Mouse (Mus musculus) E14TG2a.4 (cell line): ENCODE results near the gene Gm867.

ENCODE experiments used
- CTCF ChIP-seq: conservative IDR thresholded peaks from 2 replicates; pipeline ENCODE4 v1.5.1; 2014; ENCODE audit warnings: low read length
- POU5F1 ChIP-seq: IDR thresholded peaks from 2 replicates; pipeline ENCODE4 v1.6.1; 2014; ENCODE audit warnings: low read length, borderline replicate concordance

- TF ChIP-seq CTCF (no peak), POU5F1 (no peak)
Observed at GRCm38 (mm10) chr10:75921026-75921725, 19.3 kb downstream of the Gm867 start, which contains the start of gene Smarcb1.
